Mouse (Mus musculus) spleen, embryonic (tissue): ENCODE measurements around the gene Baiap2l2.

Source experiments
- CTCF ChIA-PET: fragments of 350-600 bp; sonication (Branson Sonifier 250); formaldehyde crosslinking; loops from one replicate; lab custom pipeline; 2022; lab: Charles Lee

Baiap2l2 gene

DNA sequence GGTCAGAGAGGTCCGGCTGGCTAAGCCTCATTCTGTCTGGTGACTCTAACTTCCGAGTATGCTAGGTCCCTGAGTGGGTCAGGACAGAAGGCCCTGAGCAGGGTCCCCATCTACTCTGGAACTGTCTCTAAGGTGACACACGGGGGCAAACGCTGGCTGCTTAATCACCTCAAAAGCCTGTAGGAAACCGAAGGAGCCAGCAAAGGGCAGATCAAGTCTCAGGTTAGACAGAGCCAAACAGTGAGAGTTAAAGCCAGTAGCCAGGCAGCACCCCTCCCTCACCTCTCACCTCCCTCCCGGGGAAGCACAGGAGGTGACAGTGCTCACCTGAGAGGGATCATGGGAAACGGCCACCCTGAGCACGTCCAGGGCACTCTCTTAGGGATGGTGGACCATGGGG is 18.4 kb upstream of the Baiap2l2 start:
- CTCF ChIA-PET: interaction anchor here (0.6 kb wide), 1 partner anchor 56 kb away, joined by 3 read pairs; no protein-coding TSS in a partner anchor

DNA sequence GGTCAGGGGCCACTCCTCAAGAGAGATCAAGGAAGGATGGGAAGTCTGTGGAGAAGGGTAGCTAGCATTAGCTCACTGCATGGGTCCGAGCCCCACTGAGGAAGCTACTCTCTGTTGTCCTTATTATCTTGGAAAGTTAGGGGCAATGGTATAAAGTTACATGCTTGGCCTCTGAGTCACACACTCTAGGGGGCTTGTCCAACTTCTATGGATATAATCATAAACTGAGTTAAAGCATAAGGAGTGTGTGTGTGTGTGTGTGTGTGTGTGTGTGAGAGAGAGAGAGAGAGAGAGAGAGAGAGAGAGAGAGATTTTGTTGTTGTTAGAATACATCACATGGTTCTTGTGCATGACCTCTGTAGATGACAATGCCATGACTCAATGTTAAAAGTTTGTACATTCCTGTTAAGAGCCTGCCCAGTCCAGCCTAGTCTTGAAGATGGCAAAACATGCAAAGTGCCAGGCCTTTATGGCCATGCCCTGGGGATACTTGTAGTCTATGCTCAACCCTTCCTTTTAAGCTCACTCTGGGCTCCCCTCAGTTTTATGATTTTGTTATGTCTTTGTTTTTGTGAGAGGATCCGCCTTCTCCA is 14.3 kb upstream of the Baiap2l2 start:
- CTCF ChIA-PET: no interaction called here

DNA sequence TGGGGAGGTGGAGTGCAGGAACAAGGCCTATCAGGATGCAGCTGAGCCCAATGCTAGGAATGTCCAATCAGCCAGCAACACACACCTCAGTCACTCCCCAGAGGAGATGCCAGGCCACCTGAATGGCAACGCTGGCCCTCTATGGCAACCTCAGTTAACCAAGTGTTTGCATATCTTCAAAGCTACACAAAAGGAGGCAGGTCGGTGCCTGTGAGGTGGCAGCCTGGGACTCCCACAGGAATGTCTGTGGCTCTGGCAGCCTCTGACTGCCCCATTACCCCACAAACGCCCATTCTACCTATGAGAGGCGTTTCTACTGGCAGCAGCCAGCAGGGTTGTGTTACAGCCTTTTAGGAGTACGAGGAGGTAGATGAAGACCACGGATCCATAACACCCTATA is 13.2 kb upstream of the Baiap2l2 start:
- CTCF ChIA-PET: no interaction called here

GRCm38 (mm10) chr15:79292779-79293178 is 7.4 kb upstream of the Baiap2l2 start:
- CTCF ChIA-PET: no interaction called here

DNA sequence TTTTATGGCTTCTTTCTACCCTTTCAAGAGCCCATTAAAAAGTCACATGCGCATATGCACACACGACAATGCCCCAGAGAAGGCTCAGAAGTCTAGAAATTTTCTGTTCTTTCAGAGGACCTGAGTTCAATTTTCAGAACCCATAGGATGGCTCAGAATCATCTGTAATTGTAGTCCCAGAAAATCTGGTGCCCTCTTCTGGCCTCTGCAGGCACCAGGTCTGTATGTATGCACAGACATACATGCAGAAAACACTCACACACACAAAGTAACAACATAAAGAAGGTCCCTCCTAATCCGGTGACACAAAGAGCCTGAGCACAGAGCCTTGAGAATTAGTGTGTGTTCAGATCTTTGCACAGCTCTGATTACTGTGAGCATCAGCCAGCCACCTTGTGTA is 5.0 kb upstream of the Baiap2l2 start:
- CTCF ChIA-PET: no interaction called here

GRCm38 (mm10) chr15:79289441-79289840 is 4.1 kb upstream of the Baiap2l2 start:
- CTCF ChIA-PET: no interaction called here

- CTCF ChIA-PET: no interaction called here
These were observed 3.0 kb upstream of the Baiap2l2 start for GRCm38 (mm10) chr15:79288387-79288786.

- CTCF ChIA-PET: no interaction called here
These were observed 1.8 kb upstream of the Baiap2l2 start for GRCm38 (mm10) chr15:79287091-79287490.

DNA sequence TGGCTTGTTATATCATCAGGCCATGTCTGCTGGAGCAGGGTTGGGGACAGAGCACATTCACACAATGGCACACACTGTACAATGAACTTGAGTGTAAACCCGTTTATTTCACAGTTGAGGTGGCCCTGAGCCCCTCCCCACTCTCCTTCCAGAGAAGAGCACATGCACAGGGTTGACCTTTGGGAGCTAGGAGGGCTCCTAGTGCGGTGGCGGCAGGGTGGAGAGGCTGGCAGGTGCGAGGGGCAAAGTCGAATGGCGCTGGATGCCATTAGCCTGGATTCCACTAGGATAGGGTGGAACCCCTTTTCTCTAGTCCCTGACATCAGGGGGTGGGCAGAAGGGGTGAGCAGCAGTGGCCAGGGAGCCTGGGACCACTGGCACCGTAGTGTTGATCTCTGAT is 804 bp upstream of the Baiap2l2 start:
- CTCF ChIA-PET: interaction anchor here (0.6 kb wide), 1 partner anchor 502 kb away, joined by 3 read pairs; no protein-coding TSS in a partner anchor

DNA sequence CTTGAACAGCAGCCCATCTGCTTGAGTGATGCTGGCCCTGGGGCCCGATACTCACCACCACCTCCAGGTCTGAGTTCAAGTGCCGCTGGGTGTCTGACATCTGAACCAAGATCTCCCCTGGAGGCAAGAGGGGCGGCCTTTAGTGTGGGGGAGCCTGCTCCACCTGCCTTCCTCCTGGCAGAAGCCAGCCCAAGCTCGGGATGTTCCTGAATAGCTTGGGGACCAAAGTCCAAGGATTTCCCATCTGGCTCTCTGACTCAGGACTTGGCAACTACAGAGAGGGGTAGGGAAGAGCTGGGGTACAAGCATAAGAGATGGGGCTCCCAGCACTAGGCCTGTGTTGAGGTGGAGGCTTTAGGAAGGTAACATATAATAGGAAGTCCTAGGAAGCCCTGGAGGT is 2.0 kb downstream of the Baiap2l2 start:
- CTCF ChIA-PET: interaction anchor here (0.5 to 0.6 kb wide), 2 partner anchors 157 to 185 kb away, joined by 3 to 7 read pairs; no protein-coding TSS in a partner anchor

DNA sequence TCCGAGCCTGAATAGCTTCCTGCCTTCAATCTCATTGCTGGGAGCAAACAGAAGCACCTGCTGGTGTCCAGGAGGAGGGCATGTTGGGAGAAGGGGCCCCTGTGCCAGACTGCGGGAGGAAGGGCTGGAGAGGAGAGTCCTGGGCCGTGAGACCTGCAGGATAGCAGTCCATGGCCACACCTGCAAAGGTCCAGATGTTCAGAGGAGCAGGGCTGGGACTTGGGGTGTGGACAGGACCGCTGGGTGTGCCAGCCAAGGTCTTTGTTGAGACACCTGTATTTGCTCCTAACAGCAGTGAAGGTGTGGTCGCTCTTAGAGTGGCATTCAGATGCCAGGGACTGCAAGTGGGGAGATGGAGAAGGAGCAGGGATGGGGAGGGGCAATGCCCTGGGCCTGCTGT is 2.9 kb downstream of the Baiap2l2 start:
- CTCF ChIA-PET: interaction anchor here (0.6 kb wide), 1 partner anchor 1207 kb away, joined by 3 read pairs; no protein-coding TSS in a partner anchor

- CTCF ChIA-PET: no interaction called here
These were observed 3.9 kb downstream of the Baiap2l2 start for GRCm38 (mm10) chr15:79281389-79281788.

GRCm38 (mm10) chr15:79280850-79281249 is 4.5 kb downstream of the Baiap2l2 start:
- CTCF ChIA-PET: no interaction called here

DNA sequence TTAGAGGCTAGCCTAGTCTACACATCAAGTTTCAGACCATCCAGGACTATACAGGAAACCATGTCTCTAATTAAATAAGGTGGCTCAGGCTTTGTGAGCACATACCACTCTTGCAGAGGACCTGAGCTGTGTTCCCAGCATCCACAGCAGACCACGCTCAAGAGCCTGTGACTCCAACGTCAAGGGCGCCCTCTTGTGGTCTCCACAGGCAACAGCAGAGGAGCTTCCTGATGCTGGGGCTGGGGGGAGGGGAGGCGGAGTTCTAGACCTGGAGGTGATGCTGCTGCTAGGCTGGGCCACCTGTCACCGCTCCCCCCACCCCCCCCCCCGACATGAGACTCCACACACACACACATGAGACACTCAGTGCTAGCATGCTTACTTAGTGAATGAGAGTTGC is 5.1 kb downstream of the Baiap2l2 start:
- CTCF ChIA-PET: interaction anchor here (0.7 kb wide), 1 partner anchor 1475 kb away, joined by 6 read pairs; no protein-coding TSS in a partner anchor

GRCm38 (mm10) chr15:79277728-79278127 is 7.6 kb downstream of the Baiap2l2 start:
- CTCF ChIA-PET: no interaction called here

DNA sequence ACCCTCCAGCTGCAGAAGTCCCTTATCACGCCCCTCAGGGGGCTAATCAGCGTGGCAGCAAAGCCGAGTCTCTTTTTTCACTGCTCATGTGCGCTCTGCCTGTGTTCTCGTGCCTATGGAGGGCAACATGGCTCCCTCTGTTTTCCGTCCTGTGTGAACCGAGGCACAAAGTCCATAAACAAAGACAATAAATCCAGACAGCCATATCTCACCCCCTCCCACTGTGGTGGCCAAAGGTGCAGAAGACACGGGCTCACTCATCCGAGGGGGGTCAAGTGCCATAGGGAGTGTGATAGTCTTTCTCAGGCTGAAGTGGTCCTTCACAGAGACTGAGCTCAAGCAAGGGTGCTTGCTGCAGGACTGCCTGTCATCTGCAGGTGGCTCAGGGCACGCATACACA is 12.3 kb downstream of the Baiap2l2 start:
- CTCF ChIA-PET: interaction anchor here (0.7 kb wide), 1 partner anchor 183 kb away, joined by 12 read pairs; no protein-coding TSS in a partner anchor

- CTCF ChIA-PET: interaction anchor here (1.1 kb wide), 1 partner anchor 131 kb away, joined by 3 read pairs; the partner anchor contains the start of gene Polr2f
These were observed 14.1 kb downstream of the Baiap2l2 start for GRCm38 (mm10) chr15:79271124-79271746.

DNA sequence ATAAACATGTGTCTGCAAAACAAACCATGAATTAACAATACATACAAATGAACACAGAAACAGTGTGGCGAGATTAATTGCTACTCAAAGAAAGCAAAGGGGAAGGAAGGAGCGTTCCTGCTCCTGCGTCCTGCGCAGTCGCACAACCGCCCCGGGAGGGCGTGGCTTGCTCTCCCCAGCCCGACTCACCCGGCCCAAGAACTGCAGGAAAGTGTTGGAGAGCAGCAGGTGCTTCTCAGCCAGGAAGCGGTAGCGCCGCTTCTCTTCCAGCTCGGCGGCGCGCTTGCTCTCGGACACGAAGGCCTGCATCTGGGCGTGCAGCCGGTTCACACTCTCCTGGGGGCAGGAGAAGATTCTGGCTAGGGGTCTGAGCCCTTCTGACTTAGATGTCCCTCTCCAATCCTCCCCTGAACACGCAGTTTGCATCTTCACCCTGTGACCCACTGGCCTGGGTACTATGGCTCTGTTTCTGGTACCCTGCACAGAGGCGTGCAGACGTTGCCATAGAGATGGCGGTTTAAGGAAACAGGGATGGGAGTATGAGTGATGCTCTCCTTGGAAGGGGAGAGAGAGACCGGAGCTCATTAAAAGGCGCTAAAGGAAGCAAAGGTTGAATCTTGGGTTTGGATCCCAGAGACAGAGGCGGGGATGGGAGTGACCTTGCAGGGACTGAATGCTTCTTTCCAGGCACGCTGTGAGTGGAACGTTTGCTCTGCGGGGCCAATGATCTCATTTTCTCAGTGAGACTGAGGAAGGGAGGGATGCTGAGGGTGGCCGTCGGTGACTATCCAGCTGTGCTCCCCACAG is 14.8 kb downstream of the Baiap2l2 start:
- CTCF ChIA-PET: interaction anchor here (1.1 kb wide), 1 partner anchor 130 kb away, joined by 3 read pairs; the partner anchor contains the start of gene Polr2f

DNA sequence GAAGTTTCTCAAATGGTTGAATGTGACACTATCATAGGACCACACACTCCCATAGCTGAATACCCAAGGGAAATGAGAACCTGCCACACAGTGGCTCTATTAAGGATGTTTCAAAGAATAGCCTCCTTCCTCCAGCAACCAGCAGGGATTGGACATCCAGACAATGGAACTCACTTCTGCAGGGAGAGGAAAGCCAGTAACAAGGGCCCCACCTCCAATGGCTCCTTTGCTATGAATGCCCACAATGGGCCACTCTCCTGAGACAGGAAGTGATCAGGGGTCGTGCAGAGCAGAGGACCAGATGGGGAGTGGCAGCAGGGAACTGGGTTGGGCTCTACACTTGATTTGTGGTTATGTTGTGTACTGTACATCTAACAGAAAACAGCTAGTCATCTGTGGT is 16.8 kb downstream of the Baiap2l2 start:
- CTCF ChIA-PET: no interaction called here

GRCm38 (mm10) chr15:79265384-79265783 is 20.0 kb downstream of the Baiap2l2 start:
- CTCF ChIA-PET: interaction anchor here (0.6 kb wide), 1 partner anchor 507 kb away, joined by 9 read pairs; no protein-coding TSS in a partner anchor

DNA sequence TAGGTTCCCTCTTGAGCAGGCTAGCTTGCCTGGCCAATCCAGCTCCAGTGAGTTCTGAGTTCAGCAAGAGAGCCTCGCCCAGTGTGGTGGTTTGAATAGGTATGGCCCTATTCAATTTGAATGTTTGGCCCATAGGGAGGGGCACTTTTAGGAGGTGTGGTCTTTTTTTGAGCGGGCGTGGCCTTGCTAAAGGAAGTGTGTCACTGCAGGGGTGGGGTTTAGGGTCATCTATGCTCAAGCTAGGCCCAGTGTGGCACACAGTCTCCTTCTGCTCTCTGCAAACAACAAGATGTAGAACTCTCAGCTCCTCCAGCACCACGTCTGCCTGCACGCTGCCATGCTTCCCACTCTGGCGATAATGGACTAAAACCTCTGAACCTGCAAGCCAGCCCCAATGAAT is 21.6 kb downstream of the Baiap2l2 start:
- CTCF ChIA-PET: no interaction called here

- CTCF ChIA-PET: interaction anchor here (0.6 kb wide), 1 partner anchor 12 kb away, joined by 8 read pairs; no protein-coding TSS in a partner anchor
These were observed 22.5 kb downstream of the Baiap2l2 start for GRCm38 (mm10) chr15:79262786-79263309.
